Mouse (Mus musculus) neural tube, embryonic 14.5 days (tissue): ENCODE measurements around the gene Gm49416. TPM values are rescaled to one million over a fixed set of nuclear protein-coding genes. Genes with fewer than 3 reads are reported as not detected.
"Not testable (repeated sequence)": the region's sequence is repeated elsewhere in the genome, so short reads cannot be mapped to it uniquely, and the experiment has no call there.

ENCODE experiments used
- ATAC-seq: fragments of 200-750 bp; cut with Nextera tagmentation; 2 replicates; pipeline ENCODE4 v1.8.0; 2017; ENCODE audit warnings: low read depth, mild to moderate bottlenecking, moderate TSS enrichment, moderate library complexity
- H3K27ac ChIP-seq: fragments of 300-500 bp; sonication (generic); 2 replicates; pipeline ENCODE4 v1.5.1; 2014; ENCODE audit warnings: low read depth, mild to moderate bottlenecking, control low read depth, low read length, moderate library complexity, mixed read lengths
- H3K27me3 ChIP-seq: fragments of 300-500 bp; sonication (generic); 2 replicates; pipeline ENCODE4 v1.6.1; 2014; ENCODE audit warnings: low read length; ENCODE audit not compliant: control insufficient read depth, insufficient read depth
- H3K36me3 ChIP-seq: fragments of 300-500 bp; sonication (generic); 2 replicates; pipeline ENCODE4 v1.6.1; 2014; ENCODE audit warnings: low read length, mixed read lengths; ENCODE audit not compliant: control insufficient read depth, insufficient read depth
- H3K4me1 ChIP-seq: fragments of 300-500 bp; sonication (generic); 2 replicates; pipeline ENCODE4 v1.6.1; 2014; ENCODE audit warnings: low read length; ENCODE audit not compliant: control insufficient read depth, insufficient read depth
- H3K4me2 ChIP-seq: fragments of 300-500 bp; sonication (generic); 2 replicates; pipeline ENCODE4 v1.6.1; 2014; ENCODE audit warnings: mild to moderate bottlenecking, low read depth, low read length, control low read depth
- H3K4me3 ChIP-seq: fragments of 300-500 bp; sonication (generic); 2 replicates; pipeline ENCODE4 v1.5.1; 2014; ENCODE audit warnings: low read depth, low read length, control low read depth, mixed read lengths
- H3K9ac ChIP-seq: fragments of 300-500 bp; sonication (generic); replicated peaks from 2 replicates; pipeline ENCODE4 v1.6.1; 2014; ENCODE audit warnings: low read depth, mild to moderate bottlenecking, control low read depth, low read length, mixed read lengths
- H3K9me3 ChIP-seq: fragments of 300-500 bp; sonication (generic); 2 replicates; pipeline ENCODE4 v1.6.1; 2016; ENCODE audit warnings: low read length; ENCODE audit not compliant: control insufficient read depth
- WGBS: fragments of 180-500 bp; shearing (Covaris S2); extraction: QIAGEN DNeasy Blood & Tissue Kit; methylation state at CpG from one replicate; pipeline ENCODE4 v1.1.7; 2014; 5-methylcytosine and 5-hydroxymethylcytosine counted together
- polyA plus RNA-seq: library from polyadenylated mRNA; unstranded; fragments of >200 nt; fragmentation: Nextera tagmentation; extraction: Ambion mirVana; gene quantifications from 2 replicates; pipeline ENCODE4 v1.2.1, GENCODE M21; 2014

Gene Gm49416
- polyA plus RNA-seq, 1 experiment from 2014 or later, result not detected

DNA sequence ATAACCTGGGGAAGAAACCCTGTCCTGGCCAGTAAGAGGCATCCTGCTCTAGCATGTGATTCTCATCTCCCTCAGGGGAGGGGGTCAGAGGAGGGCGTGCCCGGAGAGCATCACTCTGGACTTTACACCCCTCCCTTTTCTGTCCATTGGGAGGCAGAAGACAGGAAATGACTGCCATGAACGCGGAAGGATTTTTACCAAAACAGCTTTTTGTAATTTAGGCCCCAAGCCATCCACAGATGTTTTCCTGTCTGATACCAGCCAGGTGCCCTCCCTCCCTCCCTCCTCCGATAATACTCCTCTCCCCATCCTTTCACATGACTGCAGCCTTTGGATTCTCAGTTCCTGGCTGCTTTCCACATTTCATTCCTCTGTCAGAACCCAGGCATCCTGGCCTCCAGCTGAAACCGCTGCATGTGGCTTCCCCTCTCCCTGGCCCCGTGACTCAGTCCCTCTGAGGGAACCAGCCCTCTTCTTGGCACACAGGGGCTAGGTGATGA lies 38.3 kb upstream of the Gm49416 start, which contains the start of gene Lrrn4cl:
Gene Lrrn4cl (plus strand): TSS at position 367 of the 500 bp plus-strand sequence.
- no peak within 1 kb of the TSS for H3K4me2 ChIP-seq
- H3K4me1 ChIP-seq, result no peaks in the 10 kb centered on the region
- H3K36me3 ChIP-seq, result peaks cover 16% of the 10 kb centered on the region; the same call in 1 of the 2 replicates
- H3K4me3 ChIP-seq, result no peak within 1 kb of the TSS
- H3K27me3 ChIP-seq, result no peaks in the 10 kb centered on the region
- H3K27ac ChIP-seq, result no peak within 1 kb of the TSS
- no peak; the same call in 1 of the 2 replicates for ATAC-seq
- H3K9ac ChIP-seq, result no peak within 1 kb of the TSS
- 35% methylated on average over 7 of the region's 7 CpGs for WGBS
- H3K9me3 ChIP-seq, result no peaks in the 10 kb centered on the region

DNA sequence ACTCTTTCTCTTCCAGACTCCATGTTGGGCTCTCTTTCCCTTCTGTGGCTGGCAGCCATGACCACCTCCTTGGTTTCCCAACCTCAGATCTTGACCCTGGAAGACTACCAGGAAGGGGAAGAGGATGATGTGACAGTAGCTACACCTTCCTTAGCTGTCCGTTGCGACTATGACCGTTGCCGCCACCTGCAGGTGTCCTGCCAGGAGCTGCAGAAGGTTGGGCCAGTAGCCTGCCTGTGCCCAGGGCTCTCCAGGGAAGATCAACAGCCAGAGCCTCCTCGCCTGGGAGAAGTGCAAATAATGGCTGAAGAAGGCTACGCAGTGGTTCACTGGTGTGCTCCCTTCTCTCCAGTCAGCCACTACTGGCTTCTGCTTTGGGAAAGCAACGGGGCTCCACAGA lies 37.1 kb upstream of the Gm49416 start:
- H3K9ac ChIP-seq, result no peak overlapping the region
- no peaks in the 10 kb centered on the region for H3K27me3 ChIP-seq
- H3K4me2 ChIP-seq, result no peak overlapping the region
- no peaks in the 10 kb centered on the region for H3K4me1 ChIP-seq
- no peaks in the 10 kb centered on the region for H3K9me3 ChIP-seq
- H3K27ac ChIP-seq, result no peak overlapping the region
- H3K36me3 ChIP-seq, result peaks cover 5% of the 10 kb centered on the region; the same call in 1 of the 2 replicates
- no peak for ATAC-seq
- WGBS, result 56% methylated on average over 7 of the region's 7 CpGs
- no peak overlapping the region for H3K4me3 ChIP-seq

DNA sequence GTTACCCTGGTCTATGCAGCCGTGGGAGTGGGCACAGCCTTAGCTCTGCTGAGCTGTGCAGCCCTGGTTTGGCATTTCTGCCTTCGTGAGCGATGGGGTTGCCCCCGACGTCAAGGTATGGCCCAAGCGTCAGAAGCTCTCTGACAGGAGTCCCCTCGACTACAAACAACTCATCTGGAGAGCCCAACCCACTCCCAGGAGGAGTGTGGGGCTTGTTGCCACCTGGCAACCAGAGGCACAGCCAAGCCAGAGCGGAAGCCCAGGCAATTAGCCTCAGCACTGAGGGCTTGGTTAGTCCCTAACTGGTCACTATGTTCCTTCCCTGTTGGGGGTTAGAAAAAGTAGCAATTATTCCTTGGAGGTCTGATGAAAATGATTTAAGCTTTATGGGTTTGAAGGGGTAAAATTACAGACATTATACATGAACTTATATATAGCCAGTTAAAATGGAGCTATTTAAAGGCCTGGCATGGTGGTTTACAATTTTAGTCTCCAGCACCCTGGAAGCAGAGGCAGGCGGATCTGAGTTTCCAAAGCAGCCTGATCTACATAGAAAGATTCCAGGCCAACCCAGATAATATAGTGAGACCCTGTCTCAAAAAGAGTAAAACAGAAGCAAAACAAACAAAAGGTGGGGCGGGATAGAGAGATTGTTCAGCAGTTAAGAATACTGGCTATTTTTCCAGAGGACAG lies 36.3 kb upstream of the Gm49416 start:
- H3K9ac ChIP-seq, result no peak overlapping the region
- H3K4me3 ChIP-seq, result no peak overlapping the region
- no peak for ATAC-seq
- H3K36me3 ChIP-seq, result 0 out of 2 replicates have a peak, but pooled peaks cover 4% of the 10 kb centered on the region
- no peaks in the 10 kb centered on the region for H3K4me1 ChIP-seq
- H3K27ac ChIP-seq, result no peak overlapping the region
- H3K27me3 ChIP-seq, result no peaks in the 10 kb centered on the region
- no peaks in the 10 kb centered on the region for H3K9me3 ChIP-seq
- WGBS, result 58% methylated on average over 10 of the region's 10 CpGs
- no peak overlapping the region for H3K4me2 ChIP-seq

DNA sequence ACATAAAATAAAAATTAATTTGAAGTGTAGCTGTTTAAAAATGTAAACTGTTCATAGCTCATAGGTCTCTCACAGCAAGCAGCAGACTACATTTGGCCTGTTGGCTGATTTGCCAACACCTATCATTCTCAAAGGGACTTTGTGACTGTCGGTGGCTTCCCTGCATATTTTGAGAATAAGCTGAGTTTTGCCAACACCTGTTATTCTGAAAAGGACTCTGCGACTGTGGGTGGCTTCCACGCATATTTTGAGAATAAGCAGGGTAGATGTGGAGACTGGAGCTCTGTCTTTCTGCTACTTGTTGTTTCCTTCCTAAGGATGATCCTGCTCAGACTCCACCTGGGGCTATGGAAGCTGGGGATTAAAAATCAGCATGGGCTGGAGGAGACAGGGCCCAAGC lies 35.6 kb upstream of the Gm49416 start:
- no peak overlapping the region for H3K4me2 ChIP-seq
- 88% methylated on average over 3 of the region's 3 CpGs for WGBS

DNA sequence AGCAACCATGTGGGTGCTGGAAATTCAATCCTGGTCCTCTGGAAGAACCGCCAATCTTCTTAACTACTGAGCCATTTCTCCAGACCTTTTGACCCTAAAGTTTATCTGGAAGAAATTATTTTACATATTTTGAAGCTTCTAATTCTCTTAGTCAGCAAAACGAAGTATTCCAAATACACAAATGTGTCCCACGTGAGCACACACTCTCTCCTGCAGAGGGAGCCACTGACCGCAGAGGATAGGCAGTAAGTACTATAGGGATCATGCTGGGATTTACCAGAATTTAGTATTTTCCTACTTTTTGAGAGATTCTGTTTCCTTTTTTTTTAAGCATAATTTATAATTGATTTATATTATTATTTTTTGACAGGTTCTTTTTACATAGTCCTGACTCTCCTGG lies 31.0 kb upstream of the Gm49416 start:
- Histone ChIP-seq H3K27me3 (no peaks in the 10 kb centered on the region), H3K4me1 (no peaks in the 10 kb centered on the region), H3K9ac (no peak overlapping the region), H3K4me3 (no peak overlapping the region), H3K36me3 (no peaks in the 10 kb centered on the region), H3K27ac (no peak overlapping the region), H3K9me3 (no peaks in the 10 kb centered on the region), H3K4me2 (no peak overlapping the region)
- no peak for ATAC-seq
- WGBS, result 45% methylated on average over 4 of the region's 4 CpGs

More for the DNA sequence above, 35.6 kb upstream of the Gm49416 start:
- H3K4me3 ChIP-seq, result no peak overlapping the region
- H3K27me3 ChIP-seq, result no peaks in the 10 kb centered on the region
- no peaks in the 10 kb centered on the region for H3K4me1 ChIP-seq
- no peak overlapping the region for H3K9ac ChIP-seq
- no peak overlapping the region for H3K27ac ChIP-seq
- H3K36me3 ChIP-seq, result no peaks in the 10 kb centered on the region
- ATAC-seq, result no peak
- H3K9me3 ChIP-seq, result no peaks in the 10 kb centered on the region

DNA sequence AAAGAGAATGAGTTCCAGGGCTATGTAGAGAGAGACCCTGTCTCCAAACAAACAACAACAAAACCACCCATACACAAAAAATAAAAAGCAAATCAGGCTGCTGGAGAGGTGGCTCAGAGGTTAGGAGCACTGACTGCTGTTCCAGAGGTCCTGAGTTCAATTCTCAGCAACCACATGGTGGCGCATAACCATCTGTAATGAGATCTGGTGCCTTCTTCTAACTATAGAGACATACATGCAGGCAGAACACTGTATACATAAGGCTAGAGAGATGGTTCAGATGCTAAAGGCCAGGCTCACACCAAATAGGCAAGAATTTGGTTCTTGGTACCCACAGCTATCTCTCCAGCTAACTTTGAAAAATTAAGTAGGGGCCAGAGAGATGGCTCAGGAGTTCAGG lies 29.7 kb upstream of the Gm49416 start:
- Histone ChIP-seq H3K9ac (no peak overlapping the region), H3K4me2 (no peak overlapping the region), H3K27me3 (no peaks in the 10 kb centered on the region), H3K4me1 (no peaks in the 10 kb centered on the region), H3K9me3 (no peaks in the 10 kb centered on the region), H3K4me3 (no peak overlapping the region), H3K36me3 (no peaks in the 10 kb centered on the region), H3K27ac (no peak overlapping the region)
- ATAC-seq, result no peak
- 17% methylated on average over 1 of the region's 1 CpGs for WGBS

DNA sequence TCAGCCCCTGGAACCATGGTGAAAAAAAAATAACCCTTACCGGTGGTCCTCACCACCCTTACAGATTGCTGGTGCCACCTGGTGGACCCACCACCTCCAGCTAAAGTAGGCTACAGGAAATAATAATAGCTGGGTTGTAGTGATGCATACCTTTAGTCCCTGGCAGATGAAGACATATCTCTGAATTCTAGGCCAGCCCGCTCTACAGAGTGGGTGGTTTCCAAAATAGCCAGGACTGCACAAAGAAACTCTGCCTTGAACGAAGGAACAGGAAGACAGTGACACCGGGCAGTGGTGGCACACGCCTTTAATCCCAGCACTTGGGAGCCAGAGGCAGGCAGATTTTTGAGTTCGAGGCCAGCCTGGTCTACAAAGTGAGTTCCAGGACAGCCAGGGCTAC lies 24.5 kb upstream of the Gm49416 start:
- H3K4me2 ChIP-seq, result no peak overlapping the region
- H3K27ac ChIP-seq, result no peak overlapping the region
- H3K4me1 ChIP-seq, result no peaks in the 10 kb centered on the region
- no peak for ATAC-seq
- H3K9ac ChIP-seq, result no peak overlapping the region
- 87% methylated on average over 6 of the region's 6 CpGs for WGBS
- H3K27me3 ChIP-seq, result no peaks in the 10 kb centered on the region
- H3K36me3 ChIP-seq, result no peaks in the 10 kb centered on the region
- H3K9me3 ChIP-seq, result no peaks in the 10 kb centered on the region
- no peak overlapping the region for H3K4me3 ChIP-seq

DNA sequence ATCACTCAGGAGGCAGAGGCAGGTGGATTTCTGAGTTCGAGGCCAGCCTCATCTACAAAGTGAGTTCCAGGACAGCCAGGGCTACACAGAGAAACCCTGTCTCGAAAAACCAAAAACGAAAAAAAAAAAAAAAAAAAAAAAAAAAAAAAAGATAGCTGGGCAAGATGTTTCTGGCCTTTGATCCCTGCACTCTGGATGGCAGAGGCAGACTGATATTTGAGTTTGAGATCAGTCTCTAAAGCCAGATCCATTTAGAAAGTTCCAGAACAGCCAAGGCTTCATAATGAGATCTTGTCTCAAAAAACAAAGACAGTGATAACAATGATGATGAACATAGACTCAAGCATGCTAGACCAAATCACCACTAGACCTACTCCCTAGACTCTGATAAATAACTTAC lies 18.3 kb upstream of the Gm49416 start:
- ATAC-seq, H3K27me3 ChIP-seq, H3K27ac ChIP-seq, H3K9me3 ChIP-seq, H3K9ac ChIP-seq, H3K4me2 ChIP-seq, H3K4me3 ChIP-seq: not testable (repeated sequence)
- WGBS, result 95% methylated on average over 3 of the region's 3 CpGs
- Histone ChIP-seq H3K4me1 (peaks cover 11% of the 10 kb centered on the region), H3K36me3 (peaks cover 20% of the 10 kb centered on the region)

DNA sequence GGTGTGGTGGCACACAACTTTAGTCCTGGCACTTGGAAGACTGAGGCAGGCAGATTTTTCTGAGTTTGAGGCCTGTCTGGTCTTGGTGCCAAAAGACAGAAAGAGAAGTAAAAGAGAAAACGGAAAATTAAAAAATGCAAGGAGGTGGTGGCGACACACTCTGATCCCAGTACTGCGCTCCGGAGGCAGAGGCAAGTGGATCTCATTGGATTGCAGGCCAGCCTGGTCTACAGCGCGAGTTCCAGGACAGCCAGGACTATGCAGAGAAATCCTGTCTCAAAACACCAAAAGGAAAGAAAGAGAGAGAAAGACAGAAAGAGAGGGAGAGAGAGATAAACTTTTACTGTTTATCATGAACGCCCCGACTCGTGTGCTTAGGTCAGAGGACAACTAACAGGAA lies 17.9 kb upstream of the Gm49416 start:
- H3K27ac ChIP-seq, result peak overlapping the region; percentile 78
- ATAC-seq, result peak; percentile 33
- peaks cover 11% of the 10 kb centered on the region for H3K4me1 ChIP-seq
- peaks cover 25% of the 10 kb centered on the region for H3K36me3 ChIP-seq
- H3K27me3 ChIP-seq, result no peaks in the 10 kb centered on the region; the same call in 1 of the 2 replicates
- no peaks in the 10 kb centered on the region for H3K9me3 ChIP-seq
- H3K9ac ChIP-seq, result peak overlapping the region; percentile 97
- WGBS, result 61% methylated on average over 9 of the region's 9 CpGs
- peak overlapping the region; percentile 98 for H3K4me3 ChIP-seq
- peak overlapping the region; percentile 90 for H3K4me2 ChIP-seq
